Mouse (Mus musculus): ENCODE data around the gene Ubash3b. TPM values are rescaled to one million over a fixed set of nuclear protein-coding genes. Genes with fewer than 3 reads are reported as not detected.
A peak's percentile ranks its signal among the peaks of the same experiment; 100 is the strongest.

The Ubash3b gene
- polyA plus RNA-seq, 1 experiment from 2014 or later, result 27.6 TPM

DNA sequence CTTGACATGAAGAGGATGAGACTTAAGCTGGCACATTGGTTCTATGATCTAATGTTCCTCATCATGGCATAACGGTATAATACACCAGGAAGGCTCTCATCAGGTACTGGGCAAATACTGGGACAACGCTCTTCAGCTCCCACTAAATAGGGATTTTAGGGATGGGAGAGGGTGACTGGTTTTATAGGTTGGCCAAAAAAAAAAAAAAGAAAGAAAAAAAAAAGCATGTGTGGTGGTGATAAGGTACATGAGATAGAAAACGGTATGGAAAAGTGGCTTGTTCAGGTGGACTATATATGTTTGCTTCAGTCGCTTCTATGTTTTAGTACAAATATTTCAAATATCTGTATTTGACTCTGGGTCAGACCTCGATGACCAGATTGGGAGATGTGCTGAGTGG lies 86.0 kb downstream of the Ubash3b start:
- DNase-seq (ENCODE audit: low spot score), result no peak
- Histone ChIP-seq H3K9ac (no peak overlapping the region), H3K27ac (peak overlapping the region; percentile 60; the same call in 1 of the 2 replicates), H3K4me3 (replicated peaks; ENCODE audit: low read length) (no peak overlapping the region), H3K4me1 (replicated peaks; ENCODE audit: control insufficient read depth, insufficient read depth, low read length) (peaks cover 15% of the 10 kb centered on the region), H3K27me3 (ENCODE audit: control insufficient read depth, insufficient read depth, low read length) (no peaks in the 10 kb centered on the region), H3K4me2 (replicated peaks) (no peak overlapping the region), H3K36me3 (replicated peaks; ENCODE audit: control insufficient read depth, insufficient read depth) (no peaks in the 10 kb centered on the region), H3K9me3 (ENCODE audit: control insufficient read depth, low read length) (no peaks in the 10 kb centered on the region)
- 97% methylated on average over 5 of the region's 5 CpGs for WGBS
- ATAC-seq (ENCODE audit: low FRiP score), result no peak

DNA sequence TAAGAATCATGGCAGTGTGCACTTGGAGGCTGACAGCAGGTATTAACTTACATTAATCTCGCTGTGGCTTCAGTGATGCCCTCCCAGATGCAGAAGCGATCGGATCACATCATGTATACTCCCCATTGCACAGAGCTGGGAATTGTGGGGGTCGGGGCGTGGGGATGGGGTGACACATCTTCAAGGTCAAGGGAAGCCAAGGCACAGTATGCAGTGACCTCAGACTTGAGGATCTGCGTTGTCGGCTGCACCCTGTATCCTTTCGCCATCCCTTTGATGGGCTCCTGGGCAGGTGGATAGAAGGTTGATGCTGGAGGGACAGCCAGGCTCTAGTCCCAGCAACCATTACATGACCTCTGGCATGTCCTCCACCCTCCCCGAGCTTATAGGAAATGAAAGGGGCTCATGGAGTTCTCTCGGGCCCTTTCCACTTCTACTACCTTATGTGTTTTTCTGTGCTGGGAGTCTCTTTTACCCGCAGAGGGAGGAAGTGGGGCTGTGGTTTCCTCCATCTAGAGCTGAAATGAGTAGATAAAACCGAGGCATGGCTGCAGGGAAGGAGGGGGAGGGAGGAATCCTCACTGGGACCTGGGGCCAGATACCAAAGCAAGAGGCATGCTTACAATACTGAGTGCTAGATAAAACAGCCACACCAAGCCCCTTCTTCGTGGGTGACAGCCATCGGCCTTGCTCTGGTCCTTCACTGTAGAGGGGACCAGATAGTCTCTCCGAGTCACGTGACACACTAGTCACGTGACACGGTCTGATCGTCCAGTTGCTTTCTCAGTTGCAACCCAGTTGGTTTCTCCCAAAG lies 88.1 kb downstream of the Ubash3b start:
- no peak for ATAC-seq (ENCODE audit: low FRiP score)
- Histone ChIP-seq H3K4me2 (replicated peaks) (no peak overlapping the region), H3K9me3 (ENCODE audit: control insufficient read depth, low read length) (no peaks in the 10 kb centered on the region), H3K4me3 (replicated peaks; ENCODE audit: low read length) (no peak overlapping the region), H3K27me3 (ENCODE audit: control insufficient read depth, insufficient read depth, low read length) (no peaks in the 10 kb centered on the region), H3K4me1 (replicated peaks; ENCODE audit: control insufficient read depth, insufficient read depth, low read length) (peaks cover 14% of the 10 kb centered on the region), H3K27ac (no peak overlapping the region), H3K9ac (no peak overlapping the region), H3K36me3 (replicated peaks; ENCODE audit: control insufficient read depth, insufficient read depth) (no peaks in the 10 kb centered on the region)
- no peak for DNase-seq (ENCODE audit: low spot score)
- 90% methylated on average over 19 of the region's 19 CpGs for whole genome bisulfite sequencing

- Histone ChIP-seq H3K36me3 (replicated peaks; ENCODE audit: control insufficient read depth, insufficient read depth) (no peaks in the 10 kb centered on the region), H3K9ac (no peak overlapping the region), H3K4me2 (replicated peaks) (no peak overlapping the region), H3K9me3 (ENCODE audit: control insufficient read depth, low read length) (no peaks in the 10 kb centered on the region), H3K27me3 (ENCODE audit: control insufficient read depth, insufficient read depth, low read length) (no peaks in the 10 kb centered on the region), H3K4me1 (replicated peaks; ENCODE audit: control insufficient read depth, insufficient read depth, low read length) (peaks cover 11% of the 10 kb centered on the region), H3K4me3 (replicated peaks; ENCODE audit: low read length) (no peak overlapping the region), H3K27ac (no peak overlapping the region)
- ATAC-seq (ENCODE audit: low FRiP score) (no peak), DNase-seq (ENCODE audit: low spot score) (no peak)
- WGBS, result 79% methylated on average over 6 of the region's 6 CpGs
These were observed 88.7 kb downstream of the Ubash3b start for GRCm38 (mm10) chr9:41072786-41073185.

DNA sequence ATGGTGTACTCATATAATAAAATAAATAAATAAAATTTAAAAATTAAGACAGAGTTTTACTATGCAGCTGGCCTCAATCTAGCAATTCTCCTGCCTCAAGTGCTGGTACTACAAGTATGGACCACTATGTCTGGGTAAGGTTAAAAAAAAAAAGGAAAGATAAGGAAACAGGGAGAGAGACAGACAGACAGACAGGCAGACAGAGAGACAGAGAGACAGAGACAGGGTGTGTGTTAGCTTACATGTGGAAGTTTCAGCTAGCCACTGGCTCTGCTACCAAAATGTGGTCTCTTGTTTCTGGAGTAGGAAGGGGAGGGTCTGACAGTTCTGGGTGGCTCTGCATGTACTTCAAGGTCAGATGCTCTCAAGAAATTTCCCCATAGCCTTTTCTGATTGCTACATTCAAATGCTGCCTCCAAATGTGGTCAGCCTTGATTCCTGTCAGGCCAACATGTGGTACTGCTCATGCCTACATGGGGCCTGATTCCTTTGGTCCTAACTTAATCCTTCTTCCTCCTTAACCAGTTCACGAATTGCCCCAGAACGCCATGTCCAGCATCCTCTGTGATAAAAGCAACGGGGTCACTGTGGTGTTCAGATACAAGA lies 89.5 kb downstream of the Ubash3b start:
- WGBS, result 80% methylated on average over 3 of the region's 3 CpGs
- no peaks in the 10 kb centered on the region for H3K27me3 ChIP-seq (ENCODE audit: control insufficient read depth, insufficient read depth, low read length)
- no peak for DNase-seq (ENCODE audit: low spot score)
- H3K4me2 ChIP-seq (replicated peaks), result no peak overlapping the region
- H3K9me3 ChIP-seq (ENCODE audit: control insufficient read depth, low read length), result no peaks in the 10 kb centered on the region
- H3K27ac ChIP-seq, result no peak overlapping the region
- peaks cover 3% of the 10 kb centered on the region; the same call in 1 of the 2 replicates for H3K4me1 ChIP-seq (replicated peaks; ENCODE audit: control insufficient read depth, insufficient read depth, low read length)
- H3K36me3 ChIP-seq (replicated peaks; ENCODE audit: control insufficient read depth, insufficient read depth), result no peaks in the 10 kb centered on the region
- no peak overlapping the region for H3K4me3 ChIP-seq (replicated peaks; ENCODE audit: low read length)
- no peak for ATAC-seq (ENCODE audit: low FRiP score)
- H3K9ac ChIP-seq, result no peak overlapping the region

DNA sequence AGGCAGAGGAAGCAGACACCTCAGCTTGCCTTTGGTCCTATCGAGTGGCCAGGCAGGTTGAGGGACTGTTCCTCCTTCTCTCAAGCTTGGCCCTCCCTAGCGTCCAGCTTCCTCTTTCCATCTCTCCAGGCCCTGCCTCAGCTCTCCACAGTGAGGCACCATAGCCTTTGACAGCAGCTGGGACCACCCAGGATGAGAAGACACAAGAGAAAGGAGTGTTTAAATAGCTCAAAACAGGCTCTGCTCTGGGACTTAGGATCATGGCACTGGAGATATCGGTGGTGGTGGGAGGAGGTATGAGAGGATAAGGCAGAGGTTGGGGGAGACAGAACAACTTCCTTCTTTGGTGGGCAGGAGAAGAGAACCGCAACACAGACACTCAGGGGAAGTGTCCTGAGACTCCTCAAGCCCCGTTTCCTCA lies 90.7 kb downstream of the Ubash3b start:
- ATAC-seq (ENCODE audit: low FRiP score), result no peak
- no peak overlapping the region for H3K9ac ChIP-seq
- 72% methylated on average over 5 of the region's 5 CpGs for WGBS
- H3K36me3 ChIP-seq (replicated peaks; ENCODE audit: control insufficient read depth, insufficient read depth), result no peaks in the 10 kb centered on the region
- H3K27me3 ChIP-seq (ENCODE audit: control insufficient read depth, insufficient read depth, low read length), result no peaks in the 10 kb centered on the region
- H3K27ac ChIP-seq, result no peak overlapping the region
- no peaks in the 10 kb centered on the region for H3K9me3 ChIP-seq (ENCODE audit: control insufficient read depth, low read length)
- H3K4me1 ChIP-seq (replicated peaks; ENCODE audit: control insufficient read depth, insufficient read depth, low read length), result 0 out of 2 replicates have a peak, but pooled peaks cover 3% of the 10 kb centered on the region
- no peak for DNase-seq (ENCODE audit: low spot score)
- no peak overlapping the region for H3K4me2 ChIP-seq (replicated peaks)
- no peak overlapping the region for H3K4me3 ChIP-seq (replicated peaks; ENCODE audit: low read length)

- Histone ChIP-seq H3K27me3 (ENCODE audit: control insufficient read depth, insufficient read depth, low read length) (no peaks in the 10 kb centered on the region), H3K9ac (no peak overlapping the region), H3K4me1 (replicated peaks; ENCODE audit: control insufficient read depth, insufficient read depth, low read length) (0 out of 2 replicates have a peak, but pooled peaks cover 3% of the 10 kb centered on the region), H3K9me3 (ENCODE audit: control insufficient read depth, low read length) (no peaks in the 10 kb centered on the region), H3K36me3 (replicated peaks; ENCODE audit: control insufficient read depth, insufficient read depth) (no peaks in the 10 kb centered on the region), H3K27ac (no peak overlapping the region), H3K4me2 (replicated peaks) (no peak overlapping the region), H3K4me3 (replicated peaks; ENCODE audit: low read length) (no peak overlapping the region)
- ATAC-seq (ENCODE audit: low FRiP score), result no peak
- no peak for DNase-seq (ENCODE audit: low spot score)
- WGBS, result 88% methylated on average over 5 of the region's 5 CpGs
These were observed 92.0 kb downstream of the Ubash3b start for GRCm38 (mm10) chr9:41069509-41069908.

DNA sequence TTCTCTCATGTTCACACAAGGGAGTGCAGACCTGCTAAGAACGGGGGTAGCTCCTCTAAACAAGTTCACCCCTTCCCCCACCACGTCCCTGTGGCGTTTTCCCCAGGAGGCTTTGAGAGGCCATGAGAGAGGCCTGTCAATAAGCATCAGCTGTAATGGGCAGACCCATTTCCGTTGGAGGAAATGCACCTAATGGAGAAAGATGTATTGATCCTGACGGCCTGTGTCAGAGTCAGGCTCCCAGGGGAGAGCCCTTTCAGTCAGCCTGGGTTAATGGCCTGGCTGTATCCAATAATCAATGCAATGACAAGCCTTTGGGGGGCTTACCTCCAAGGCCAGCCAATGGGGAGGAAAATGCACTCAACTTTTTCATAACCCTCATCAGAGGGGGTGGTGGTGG lies 100.1 kb downstream of the Ubash3b start:
- no peaks in the 10 kb centered on the region for H3K36me3 ChIP-seq (replicated peaks; ENCODE audit: control insufficient read depth, insufficient read depth)
- H3K27me3 ChIP-seq (ENCODE audit: control insufficient read depth, insufficient read depth, low read length), result no peaks in the 10 kb centered on the region
- no peak overlapping the region for H3K4me3 ChIP-seq (replicated peaks; ENCODE audit: low read length)
- peak overlapping the region; percentile 73; the same call in 1 of the 2 replicates for H3K27ac ChIP-seq
- ATAC-seq (ENCODE audit: low FRiP score) (peak; percentile 28; the same call in 1 of the 2 replicates), DNase-seq (ENCODE audit: low spot score) (no peak)
- no peak overlapping the region for H3K4me2 ChIP-seq (replicated peaks)
- H3K9ac ChIP-seq, result no peak overlapping the region
- 27% methylated on average over 5 of the region's 5 CpGs for WGBS
- peaks cover 12% of the 10 kb centered on the region for H3K4me1 ChIP-seq (replicated peaks; ENCODE audit: control insufficient read depth, insufficient read depth, low read length)
- H3K9me3 ChIP-seq (ENCODE audit: control insufficient read depth, low read length), result no peaks in the 10 kb centered on the region

GRCm38 (mm10) chr9:41060617-41061016 lies 100.9 kb downstream of the Ubash3b start:
- DNase-seq (ENCODE audit: low spot score) (no peak), ATAC-seq (ENCODE audit: low FRiP score) (no peak)
- no peak overlapping the region for H3K27ac ChIP-seq
- H3K4me3 ChIP-seq (replicated peaks; ENCODE audit: low read length), result no peak overlapping the region
- H3K9me3 ChIP-seq (ENCODE audit: control insufficient read depth, low read length), result no peaks in the 10 kb centered on the region
- H3K4me1 ChIP-seq (replicated peaks; ENCODE audit: control insufficient read depth, insufficient read depth, low read length), result peaks cover 12% of the 10 kb centered on the region
- H3K4me2 ChIP-seq (replicated peaks), result no peak overlapping the region
- WGBS, result 76% methylated on average over 6 of the region's 6 CpGs
- H3K36me3 ChIP-seq (replicated peaks; ENCODE audit: control insufficient read depth, insufficient read depth), result no peaks in the 10 kb centered on the region
- H3K9ac ChIP-seq, result no peak overlapping the region
- no peaks in the 10 kb centered on the region for H3K27me3 ChIP-seq (ENCODE audit: control insufficient read depth, insufficient read depth, low read length)

DNA sequence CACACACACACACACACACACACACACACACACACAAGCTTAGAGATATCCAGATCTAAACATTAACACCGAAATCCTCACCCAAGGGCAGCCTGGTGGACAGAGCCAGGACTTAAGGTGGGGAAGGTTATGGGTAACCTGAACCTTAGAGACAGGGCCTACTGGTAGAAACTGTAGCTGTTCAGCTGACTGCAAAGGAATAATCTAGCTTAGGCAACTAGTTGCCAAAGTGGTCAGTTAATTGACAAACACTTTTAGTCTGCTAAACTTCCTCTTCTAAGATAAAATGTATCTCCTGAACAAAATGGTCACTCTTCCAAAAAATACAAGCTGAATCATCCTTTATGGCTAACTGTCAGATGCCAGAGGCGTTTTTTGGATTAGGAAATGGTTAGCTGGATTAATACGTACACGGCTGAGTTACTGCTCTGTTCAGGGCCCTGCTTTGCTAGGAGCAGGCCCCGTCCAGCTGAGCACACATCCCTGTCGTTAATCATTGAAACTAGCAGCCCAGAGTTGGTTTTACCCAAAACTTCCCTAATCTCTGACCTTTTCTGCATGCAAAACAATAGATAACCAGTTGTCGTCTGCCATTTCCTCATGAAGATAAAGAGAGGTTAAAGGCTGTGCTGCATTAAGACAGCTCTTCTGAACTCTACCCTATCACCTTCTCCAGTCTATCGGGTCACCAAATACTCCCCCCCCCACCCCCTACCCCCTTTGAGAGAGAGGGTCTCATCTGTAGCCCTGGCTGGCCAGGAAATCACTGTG lies 102.5 kb downstream of the Ubash3b start:
- Histone ChIP-seq H3K9ac (no peak overlapping the region), H3K27ac (no peak overlapping the region), H3K36me3 (replicated peaks; ENCODE audit: control insufficient read depth, insufficient read depth) (no peaks in the 10 kb centered on the region), H3K4me2 (replicated peaks) (no peak overlapping the region), H3K4me3 (replicated peaks; ENCODE audit: low read length) (no peak overlapping the region), H3K9me3 (ENCODE audit: control insufficient read depth, low read length) (no peaks in the 10 kb centered on the region), H3K27me3 (ENCODE audit: control insufficient read depth, insufficient read depth, low read length) (no peaks in the 10 kb centered on the region), H3K4me1 (replicated peaks; ENCODE audit: control insufficient read depth, insufficient read depth, low read length) (peaks cover 12% of the 10 kb centered on the region)
- DNase-seq (ENCODE audit: low spot score), result no peak
- 67% methylated on average over 8 of the region's 8 CpGs for WGBS
- ATAC-seq (ENCODE audit: low FRiP score), result no peak

Measured in hindbrain, embryonic 14.5 days (tissue).